Mouse (Mus musculus): ENCODE results near the gene Gpatch1. TPM values are rescaled to one million over a fixed set of nuclear protein-coding genes. Genes with fewer than 3 reads are reported as not detected.

The Gpatch1 gene
- 15.9 and 16.1 TPM in 2 replicates for polyA plus RNA-seq (2014; fragmentation: Nextera tagmentation; extraction: Ambion mirVana)

DNA sequence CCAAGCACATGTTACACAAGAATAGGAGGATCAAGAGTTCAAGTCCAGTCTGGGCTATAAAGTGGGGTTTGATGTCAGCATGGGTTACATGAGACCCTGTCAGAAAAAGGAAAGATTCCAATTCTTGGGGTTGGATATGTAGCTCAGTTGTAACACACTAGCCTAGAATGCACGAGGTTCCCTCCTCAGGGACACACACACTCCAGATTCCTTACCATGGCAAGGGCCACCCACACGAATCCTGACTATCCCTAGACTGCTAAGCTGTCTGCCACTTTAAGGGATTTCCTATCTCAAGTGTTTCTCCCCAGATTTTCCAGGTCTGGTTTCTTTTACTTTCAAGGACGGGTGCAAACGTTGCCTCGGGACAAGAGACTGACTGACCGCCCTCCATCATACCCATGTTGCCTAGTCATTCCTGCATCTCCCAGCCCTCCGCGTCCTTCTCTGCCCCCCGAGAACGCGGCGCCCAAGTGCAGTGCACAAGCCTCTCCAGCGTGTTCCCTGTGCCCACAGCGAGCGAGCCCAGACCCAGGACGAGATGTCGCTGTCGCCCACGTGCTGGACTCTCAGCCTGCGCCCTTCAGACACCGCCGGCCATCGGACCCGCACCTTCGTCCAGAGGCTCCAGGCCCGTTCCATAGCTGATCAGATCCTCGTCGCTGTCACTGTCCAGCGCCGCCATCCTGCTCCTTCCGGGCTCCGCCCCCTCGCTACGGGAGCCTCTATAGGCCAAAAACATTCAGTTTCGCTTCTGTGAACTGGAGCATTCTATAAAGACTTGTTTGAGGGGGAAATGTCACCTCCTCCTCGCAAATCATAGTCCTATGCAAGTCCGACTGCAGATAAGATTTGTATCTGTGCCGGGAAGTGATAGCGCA lies at the start of gene Gpatch1:
Gene Gpatch1, minus strand, starts transcription at position 712 of the 881 bp plus-strand sequence.
- WGBS = under 1% methylated on average over 39 of the region's 39 CpGs
- H3K4me1 ChIP-seq (ENCODE audit: insufficient read depth) = no peaks in the 10 kb centered on the region
- no peaks in the 10 kb centered on the region for H3K9me3 ChIP-seq (ENCODE audit: low read depth, low read length)
- H3K36me3 ChIP-seq (ENCODE audit: insufficient read depth) = no peaks in the 10 kb centered on the region
- H3K27ac ChIP-seq (ENCODE audit: low read depth) = no peak within 1 kb of the TSS
- H3K27me3 ChIP-seq (ENCODE audit: insufficient read depth, low read length) = no peaks in the 10 kb centered on the region
- H3K9ac ChIP-seq = peak within 1 kb of the TSS; percentile 76
- ATAC-seq (ENCODE audit: insufficient read depth) (peak; percentile 90; the same call in 1 of the 2 replicates), DNase-seq (peak; percentile 98)
- TF ChIP-seq CTCF (IDR thresholded peaks at IDR 0.05; ENCODE audit: low read depth) = no peak
- peak within 1 kb of the TSS; percentile 80 for H3K4me3 ChIP-seq (ENCODE audit: low read depth, low read length)
- peak within 1 kb of the TSS; percentile 66 for H3K4me2 ChIP-seq

DNA sequence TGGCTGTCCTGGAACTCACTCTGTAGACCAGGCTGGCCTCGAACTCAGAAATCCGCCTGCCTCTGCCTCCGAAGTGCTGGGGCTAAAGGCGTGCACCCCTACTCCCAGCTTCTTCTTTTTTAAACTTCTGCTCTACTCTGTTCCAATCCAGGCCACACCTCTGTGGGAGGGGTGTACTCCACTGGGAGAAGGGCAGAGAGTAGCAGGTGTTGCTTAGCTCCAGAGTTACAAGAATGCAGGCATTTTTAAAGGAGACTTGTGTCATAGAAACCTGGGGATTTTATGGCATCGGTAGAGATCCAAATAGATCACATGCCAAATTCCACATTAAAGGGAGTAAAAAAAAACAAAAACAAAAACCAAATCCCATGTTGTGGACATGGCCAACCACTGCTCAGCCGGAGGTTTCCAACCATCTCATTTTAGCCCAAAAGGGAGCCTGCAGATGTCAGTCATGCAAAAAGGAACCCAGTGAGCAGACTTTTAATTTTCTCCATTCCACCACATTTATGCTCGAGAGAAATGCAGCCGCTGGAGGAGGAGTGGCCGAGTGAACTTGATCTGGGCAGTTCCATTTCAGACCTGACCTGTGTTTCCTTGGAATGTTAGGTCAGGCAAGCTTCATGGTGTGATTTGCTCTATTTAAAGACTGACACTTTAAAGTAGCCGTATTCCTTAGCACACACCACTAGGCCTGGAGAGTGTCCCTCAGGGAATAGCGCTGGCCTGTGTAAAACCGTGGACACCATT lies 47.1 kb upstream of the Gpatch1 start:
- Histone ChIP-seq H3K4me1 (ENCODE audit: insufficient read depth) (no peaks in the 10 kb centered on the region), H3K9ac (no peak overlapping the region), H3K36me3 (ENCODE audit: insufficient read depth) (no peaks in the 10 kb centered on the region), H3K4me2 (no peak overlapping the region), H3K27ac (ENCODE audit: low read depth) (no peak overlapping the region), H3K27me3 (ENCODE audit: insufficient read depth, low read length) (no peaks in the 10 kb centered on the region), H3K9me3 (ENCODE audit: low read depth, low read length) (no peaks in the 10 kb centered on the region), H3K4me3 (ENCODE audit: low read depth, low read length) (no peak overlapping the region)
- TF ChIP-seq CTCF (IDR thresholded peaks at IDR 0.05; ENCODE audit: low read depth) = no peak
- DNase-seq = no peak
- ATAC-seq (ENCODE audit: insufficient read depth) = no peak
- WGBS = 63% methylated on average over 12 of the region's 12 CpGs

GRCm38 (mm10) chr7:35362868-35363267 lies 44.6 kb upstream of the Gpatch1 start:
- no peak overlapping the region for H3K4me2 ChIP-seq
- peak; percentile 41; the same call in 1 of the 2 replicates for ATAC-seq (ENCODE audit: insufficient read depth)
- TF ChIP-seq CTCF (IDR thresholded peaks at IDR 0.05; ENCODE audit: low read depth) = no peak

DNA sequence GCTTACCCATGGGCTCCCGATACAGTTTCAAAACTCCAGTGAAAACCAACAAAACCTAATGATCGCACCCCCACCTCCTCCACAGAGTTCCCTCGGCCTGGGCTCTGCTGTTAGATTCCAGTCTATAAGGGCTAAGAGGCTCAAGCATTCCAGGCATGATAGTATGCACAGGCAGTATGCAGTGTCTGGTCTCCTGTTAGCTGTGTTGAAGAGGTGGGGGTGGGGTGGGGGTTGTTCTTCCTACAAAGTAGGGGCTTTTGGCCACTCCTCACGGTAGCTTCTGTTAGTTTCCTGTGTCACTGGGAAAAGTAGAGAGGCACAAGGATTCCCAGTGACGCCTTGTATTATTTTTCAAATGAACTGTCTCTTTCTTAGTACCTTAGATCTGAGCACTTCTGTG lies 44.0 kb upstream of the Gpatch1 start:
- ATAC-seq (ENCODE audit: insufficient read depth) (no peak), DNase-seq (no peak)
- no peaks in the 10 kb centered on the region for H3K4me1 ChIP-seq (ENCODE audit: insufficient read depth)
- 44% methylated on average over 5 of the region's 5 CpGs for WGBS
- no peaks in the 10 kb centered on the region for H3K27me3 ChIP-seq (ENCODE audit: insufficient read depth, low read length)
- no peaks in the 10 kb centered on the region for H3K9me3 ChIP-seq (ENCODE audit: low read depth, low read length)
- H3K36me3 ChIP-seq (ENCODE audit: insufficient read depth) = no peaks in the 10 kb centered on the region
- no peak overlapping the region for H3K27ac ChIP-seq (ENCODE audit: low read depth)
- no peak overlapping the region for H3K4me2 ChIP-seq
- H3K4me3 ChIP-seq (ENCODE audit: low read depth, low read length) = no peak overlapping the region
- TF ChIP-seq CTCF (IDR thresholded peaks at IDR 0.05; ENCODE audit: low read depth) = no peak
- no peak overlapping the region for H3K9ac ChIP-seq

More at GRCm38 (mm10) chr7:35362868-35363267, 44.6 kb upstream of the Gpatch1 start:
- 63% methylated on average over 5 of the region's 5 CpGs for WGBS
- H3K36me3 ChIP-seq (ENCODE audit: insufficient read depth) = no peaks in the 10 kb centered on the region
- no peaks in the 10 kb centered on the region for H3K27me3 ChIP-seq (ENCODE audit: insufficient read depth, low read length)
- H3K27ac ChIP-seq (ENCODE audit: low read depth) = no peak overlapping the region; the same call in 1 of the 2 replicates
- H3K4me1 ChIP-seq (ENCODE audit: insufficient read depth) = no peaks in the 10 kb centered on the region
- DNase-seq = no peak
- H3K9me3 ChIP-seq (ENCODE audit: low read depth, low read length) = no peaks in the 10 kb centered on the region
- no peak overlapping the region for H3K4me3 ChIP-seq (ENCODE audit: low read depth, low read length)
- no peak overlapping the region for H3K9ac ChIP-seq

GRCm38 (mm10) chr7:35357621-35358020 lies 39.4 kb upstream of the Gpatch1 start:
- H3K4me1 ChIP-seq (ENCODE audit: insufficient read depth) = no peaks in the 10 kb centered on the region
- no peak for TF ChIP-seq CTCF (IDR thresholded peaks at IDR 0.05; ENCODE audit: low read depth)
- H3K4me3 ChIP-seq (ENCODE audit: low read depth, low read length) = no peak overlapping the region
- no peak overlapping the region for H3K9ac ChIP-seq
- DNase-seq = no peak
- ATAC-seq (ENCODE audit: insufficient read depth) = no peak
- H3K36me3 ChIP-seq (ENCODE audit: insufficient read depth) = no peaks in the 10 kb centered on the region
- no peaks in the 10 kb centered on the region for H3K9me3 ChIP-seq (ENCODE audit: low read depth, low read length)
- H3K27me3 ChIP-seq (ENCODE audit: insufficient read depth, low read length) = no peaks in the 10 kb centered on the region
- no peak overlapping the region for H3K27ac ChIP-seq (ENCODE audit: low read depth)
- 75% methylated on average over 12 of the region's 12 CpGs for WGBS
- H3K4me2 ChIP-seq = no peak overlapping the region

DNA sequence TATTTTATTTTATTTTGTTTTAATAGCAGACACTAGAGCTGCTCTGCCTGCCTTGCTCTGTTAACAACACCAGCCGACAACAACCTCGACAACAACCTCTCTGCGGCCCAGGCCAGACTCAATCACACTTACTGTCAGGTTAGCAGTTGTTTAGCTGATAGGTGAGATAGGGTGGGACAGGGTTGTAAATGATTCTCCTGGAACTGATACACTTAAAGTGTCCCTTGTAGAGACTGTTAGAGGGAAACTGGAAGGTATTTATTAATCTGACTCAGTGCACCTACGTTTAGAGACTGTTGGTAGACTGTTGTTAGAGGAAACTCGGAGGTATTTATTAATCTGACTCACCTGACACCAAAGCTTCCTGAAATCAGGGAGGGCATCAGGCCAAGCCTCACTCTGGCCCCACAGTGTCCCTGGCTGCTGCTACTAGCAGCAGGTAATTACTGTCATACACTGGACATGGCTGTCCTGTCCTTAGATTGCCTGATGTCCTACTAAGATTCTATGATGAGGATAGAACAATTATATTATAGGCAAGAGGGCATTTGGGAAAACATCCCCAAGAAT lies 37.1 kb upstream of the Gpatch1 start:
- H3K9me3 ChIP-seq (ENCODE audit: low read depth, low read length) = no peaks in the 10 kb centered on the region
- no peak for DNase-seq
- 41% methylated on average over 5 of the region's 5 CpGs for WGBS
- H3K27ac ChIP-seq (ENCODE audit: low read depth) = no peak overlapping the region
- no peaks in the 10 kb centered on the region for H3K27me3 ChIP-seq (ENCODE audit: insufficient read depth, low read length)
- H3K36me3 ChIP-seq (ENCODE audit: insufficient read depth) = no peaks in the 10 kb centered on the region
- H3K4me1 ChIP-seq (ENCODE audit: insufficient read depth) = no peaks in the 10 kb centered on the region
- H3K4me3 ChIP-seq (ENCODE audit: low read depth, low read length) = no peak overlapping the region
- H3K9ac ChIP-seq = no peak overlapping the region
- ATAC-seq (ENCODE audit: insufficient read depth) = no peak
- TF ChIP-seq CTCF (IDR thresholded peaks at IDR 0.05; ENCODE audit: low read depth) = no peak
- no peak overlapping the region for H3K4me2 ChIP-seq

Measured in lung, embryonic 14.5 days (tissue).